Mouse (Mus musculus): Measurements from ENCODE around the gene Atp5h.
"Not testable (repeated sequence)": the region's sequence is repeated elsewhere in the genome, so short reads cannot be mapped to it uniquely, and the experiment has no call there.

The Atp5h gene

DNA sequence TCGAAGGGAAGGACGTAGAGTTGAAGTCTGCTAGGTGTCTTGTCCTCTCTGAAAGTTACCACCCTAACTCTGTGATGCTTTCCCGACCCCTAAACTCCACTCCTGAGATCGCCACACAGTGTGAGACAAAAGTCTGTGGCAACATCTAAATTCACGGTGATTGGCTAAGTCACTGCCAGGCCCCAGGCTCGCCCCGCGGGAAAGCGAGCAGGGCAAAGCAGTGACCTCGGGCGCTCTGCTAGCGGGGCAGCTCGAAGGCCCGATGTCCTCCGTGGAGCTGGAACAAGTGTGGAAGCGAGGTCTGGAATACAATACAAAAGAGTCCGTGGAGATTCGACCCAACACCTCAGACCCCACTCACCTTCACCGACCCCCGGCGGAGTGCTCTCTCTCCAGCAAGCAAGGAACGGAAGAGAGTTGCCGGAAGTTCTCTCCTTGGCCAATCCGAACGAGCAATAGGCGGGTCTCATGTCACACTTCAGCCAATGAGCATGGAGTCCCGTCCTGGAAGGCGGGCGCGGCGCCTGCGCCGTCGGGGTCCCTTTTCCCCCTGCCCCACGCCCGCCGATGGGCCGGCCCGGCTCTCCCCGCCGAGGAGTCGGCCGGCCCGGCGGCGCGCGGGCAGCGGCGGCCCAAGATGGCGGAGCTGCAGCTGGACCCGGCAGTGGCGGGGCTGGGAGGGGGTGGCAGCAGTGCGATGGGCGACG is at the start of gene Atp5h, which contains the start of gene Kctd2:
Gene Atp5h (minus strand): TSS at position 432 of the 707 bp plus-strand sequence.
Gene Kctd2 (plus strand): TSS at position 598 of the 707 bp plus-strand sequence.
- DNase-seq (ENCODE audit: low spot score): peak; percentile 97

DNA sequence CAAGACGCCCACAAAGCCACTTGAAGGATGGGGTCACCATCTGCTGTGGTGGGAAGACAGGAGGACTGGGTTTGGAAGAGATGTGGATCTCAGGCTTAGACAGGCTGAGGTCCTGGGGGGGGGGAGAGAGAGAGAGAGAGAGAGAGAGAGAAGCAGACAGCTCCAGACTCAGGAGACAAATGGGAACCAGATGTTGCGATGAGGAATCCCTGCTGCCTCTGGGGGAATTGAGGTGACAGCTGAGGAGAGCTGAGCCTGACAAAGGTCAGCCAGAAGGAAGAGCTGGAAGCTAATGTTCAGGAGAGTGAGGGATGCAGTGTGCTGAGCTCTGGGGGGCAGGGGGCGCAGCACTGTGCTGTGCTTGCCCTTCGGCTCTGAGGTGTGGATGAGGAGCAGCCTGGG is 47.5 kb upstream of the Atp5h start:
- no peak for DNase-seq (ENCODE audit: low spot score)

DNA sequence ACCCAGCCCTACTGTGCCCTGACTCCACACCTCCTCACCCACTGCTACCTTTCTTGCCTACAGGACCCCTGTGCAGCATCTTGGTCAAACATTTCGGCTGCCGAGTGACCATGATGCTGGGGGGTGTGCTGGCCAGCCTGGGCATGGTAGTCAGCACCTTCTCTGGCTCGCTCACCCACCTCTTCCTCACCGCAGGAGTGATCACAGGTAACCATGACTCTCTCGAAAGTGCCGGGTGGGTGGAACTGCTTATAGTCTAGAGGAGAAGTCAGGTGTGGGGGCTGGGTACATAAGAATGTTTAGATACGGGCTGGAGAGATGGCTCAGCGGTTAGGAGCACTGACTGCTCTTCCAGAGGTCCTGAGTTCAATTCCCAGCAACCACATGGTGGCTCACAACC is 45.1 kb upstream of the Atp5h start:
- no peak for DNase-seq (ENCODE audit: low spot score)

DNA sequence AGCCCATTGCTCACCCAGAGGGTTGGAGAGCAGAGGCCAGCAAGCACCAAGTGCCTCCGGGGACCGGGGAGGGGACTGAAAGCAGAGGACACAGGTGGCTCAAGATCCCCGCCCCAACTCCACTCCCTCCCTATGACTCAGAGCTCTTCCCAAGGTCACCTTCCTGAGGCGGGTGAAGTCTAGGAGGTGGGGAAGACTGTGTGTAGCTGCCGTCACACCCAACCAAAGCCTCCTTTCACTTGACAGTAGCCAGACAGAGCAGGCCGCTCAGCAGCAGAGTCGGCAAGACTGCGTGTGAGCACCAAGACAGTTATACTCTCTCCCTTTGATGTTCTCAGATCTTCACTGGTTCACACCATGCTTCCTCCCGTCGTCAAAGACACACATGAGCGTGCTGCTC is 43.6 kb upstream of the Atp5h start:
- DNase-seq (ENCODE audit: low spot score): no peak

DNA sequence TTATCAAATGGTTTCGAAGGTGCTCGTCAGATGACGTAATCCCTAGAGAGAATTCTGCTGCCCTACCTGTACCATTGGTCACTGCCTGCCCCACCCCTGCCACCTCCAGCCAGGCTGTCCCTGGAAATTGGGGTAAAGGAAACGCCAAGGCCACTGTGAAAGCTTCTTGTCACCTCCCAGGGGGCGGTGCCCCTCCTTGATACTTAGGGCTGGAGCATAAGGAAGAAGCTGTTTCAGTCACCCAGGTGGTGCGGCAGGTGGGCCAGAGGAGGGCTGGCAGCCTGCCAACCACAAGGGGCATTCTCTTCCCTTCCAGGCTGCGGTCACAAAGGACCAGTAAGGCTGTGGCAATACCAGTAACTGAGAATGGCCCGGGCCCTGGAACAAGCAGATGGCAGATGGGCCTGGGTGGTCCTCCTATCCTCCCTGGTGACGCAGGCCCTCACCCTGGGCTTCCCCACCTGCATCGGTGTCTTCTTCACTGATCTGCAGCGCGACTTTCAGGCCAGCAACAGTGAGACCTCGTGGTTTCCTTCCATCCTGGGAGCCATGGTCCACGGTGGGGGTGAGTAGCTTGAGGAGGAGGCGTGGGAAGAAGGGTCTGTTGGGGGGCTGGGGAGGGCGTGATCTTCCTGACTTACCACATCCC is 42.6 kb upstream of the Atp5h start, which contains the start of gene Slc16a5:
Gene Slc16a5 (plus strand): TSS at position 232 of the 649 bp plus-strand sequence.
- no peak for DNase-seq (ENCODE audit: low spot score)

DNA sequence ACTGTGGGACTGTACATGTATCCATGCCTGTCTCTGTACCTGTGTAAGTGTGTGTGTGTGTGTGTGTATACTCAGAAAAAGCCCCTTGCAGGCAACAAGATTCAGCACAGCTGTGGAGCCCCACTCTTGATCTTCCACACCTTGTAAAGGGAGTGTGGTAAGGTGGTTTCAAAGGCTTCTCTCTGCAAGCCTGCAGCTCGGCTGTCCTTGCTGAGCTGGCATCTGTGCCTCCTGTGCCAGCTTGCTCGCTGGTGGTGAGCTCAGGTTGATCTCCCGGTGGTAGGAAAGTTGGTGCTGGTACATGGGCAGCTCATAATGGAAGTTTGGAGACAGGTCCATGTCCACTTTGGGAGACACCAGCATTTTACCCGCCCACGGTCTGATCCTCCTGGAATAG is 42.1 kb upstream of the Atp5h start:
- no peak for DNase-seq (ENCODE audit: low spot score)

DNA sequence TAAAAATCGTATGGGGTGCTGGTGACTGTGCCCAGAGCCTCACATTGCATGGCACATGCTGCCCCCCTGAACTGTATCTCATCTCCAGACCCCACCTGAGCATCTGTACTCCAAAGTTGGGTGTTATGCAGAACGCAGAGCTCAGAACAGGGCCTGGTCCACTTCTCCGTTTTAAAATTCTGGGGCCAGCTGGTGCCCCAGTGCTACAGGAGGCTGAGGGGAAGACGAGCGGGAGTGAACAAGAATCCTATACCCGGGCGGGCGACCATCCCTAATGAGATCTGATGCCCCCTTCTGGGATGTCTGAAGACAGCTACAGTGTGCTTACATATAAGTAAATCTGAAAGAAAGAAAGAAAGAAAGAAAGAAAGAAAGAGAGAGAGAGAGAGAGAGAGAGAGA is 41.2 kb upstream of the Atp5h start:
- DNase-seq (ENCODE audit: low spot score): no peak

DNA sequence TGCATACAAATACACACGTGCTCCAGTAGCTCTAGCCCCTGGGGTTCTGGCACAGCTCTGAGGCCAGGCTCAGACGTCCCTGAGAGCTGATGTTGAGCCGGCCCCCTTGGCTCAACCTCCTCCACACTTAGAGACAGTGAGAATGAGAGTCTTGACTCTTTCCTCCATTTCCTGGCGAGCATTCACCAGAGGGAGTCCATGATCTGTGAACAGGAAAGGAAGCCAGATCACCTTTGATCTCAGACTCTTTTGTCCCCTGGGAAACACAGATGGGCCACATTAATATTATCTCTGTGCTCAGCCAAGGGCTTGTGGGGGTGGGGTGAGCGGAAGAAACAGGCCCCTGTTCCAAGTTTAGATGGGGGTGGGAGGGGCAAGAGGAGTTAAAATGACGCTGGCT is 37.6 kb upstream of the Atp5h start:
- DNase-seq (ENCODE audit: low spot score): no peak

DNA sequence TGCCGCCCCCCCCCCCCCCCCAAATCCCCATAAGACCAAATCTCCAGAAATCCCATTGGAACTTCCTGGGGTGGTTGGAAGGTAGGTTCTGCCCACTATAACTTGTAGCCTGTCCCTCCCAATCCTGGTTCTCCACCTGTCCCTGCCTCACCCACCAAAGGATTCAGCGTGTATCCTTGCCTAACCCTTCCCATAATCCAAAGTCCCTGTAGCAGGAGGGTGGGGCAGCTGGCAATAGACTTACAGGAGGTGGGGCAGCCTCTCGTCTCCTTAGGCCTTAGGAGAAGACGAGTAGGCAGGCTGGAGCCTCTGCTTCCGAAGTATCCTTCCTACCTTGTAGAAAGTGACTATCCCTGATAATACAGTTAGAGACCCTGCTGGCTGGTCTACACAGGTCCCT is 36.4 kb upstream of the Atp5h start:
- no peak for DNase-seq (ENCODE audit: low spot score)

DNA sequence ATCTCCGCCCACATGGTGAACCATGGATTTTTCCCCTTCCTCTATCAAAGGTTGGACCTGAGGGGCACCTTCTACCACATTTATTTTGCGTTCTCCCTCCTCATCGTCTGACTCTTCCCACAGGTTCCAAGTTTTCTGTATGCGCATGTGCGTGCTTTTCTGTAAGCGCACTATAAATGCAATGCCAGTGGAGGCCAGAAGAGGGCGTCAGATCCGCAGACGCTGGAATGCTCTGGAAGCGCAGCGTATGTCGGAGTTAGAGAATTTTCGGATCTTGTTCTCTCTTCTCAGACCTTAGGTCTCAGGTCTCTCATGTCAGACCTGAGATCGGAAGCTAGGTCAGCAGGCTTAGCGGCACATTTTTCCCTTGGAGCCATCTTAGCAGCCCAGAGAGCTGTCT is 35.9 kb upstream of the Atp5h start:
- no peak for DNase-seq (ENCODE audit: low spot score)

DNA sequence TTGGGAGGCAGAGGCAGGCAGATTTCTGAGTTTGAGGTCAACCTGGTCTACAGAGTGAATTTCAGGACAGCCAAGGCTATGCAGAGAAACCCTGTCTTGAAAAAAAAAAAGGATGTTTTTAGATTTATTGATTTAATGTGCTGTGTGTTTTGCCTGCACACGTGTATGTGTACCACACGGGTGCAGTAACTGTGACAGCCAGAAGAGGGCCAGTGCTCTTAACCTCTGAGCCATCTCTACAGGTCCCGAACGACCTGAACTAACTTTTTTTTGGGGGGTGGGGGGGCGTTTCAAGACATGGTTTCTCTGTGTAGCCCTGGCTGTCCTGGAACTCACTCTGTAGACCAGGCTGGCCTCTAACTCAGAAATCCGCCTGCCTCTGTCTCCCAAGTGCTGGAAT is 35.1 kb upstream of the Atp5h start:
- not testable (repeated sequence) for DNase-seq (ENCODE audit: low spot score)

DNA sequence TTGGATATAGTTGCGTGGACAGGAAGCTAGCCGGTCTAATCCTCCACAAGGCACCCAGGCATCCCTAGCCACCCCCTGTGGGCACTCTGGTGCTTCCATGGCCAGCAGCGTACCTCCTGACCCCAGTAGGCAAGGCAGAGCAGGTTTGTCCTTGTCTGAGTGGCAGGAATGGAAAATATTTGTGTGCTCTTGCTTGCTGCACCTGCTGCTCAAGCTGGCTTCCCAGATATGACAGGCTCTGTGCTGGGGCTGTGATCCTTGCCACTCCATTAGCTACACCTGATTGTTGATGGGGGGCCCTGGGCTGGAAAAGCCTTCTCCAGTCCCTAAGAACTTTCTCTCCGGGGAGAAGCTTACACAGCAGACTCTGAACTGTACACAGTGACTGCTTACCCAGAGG is 33.5 kb upstream of the Atp5h start:
- DNase-seq (ENCODE audit: low spot score): no peak

DNA sequence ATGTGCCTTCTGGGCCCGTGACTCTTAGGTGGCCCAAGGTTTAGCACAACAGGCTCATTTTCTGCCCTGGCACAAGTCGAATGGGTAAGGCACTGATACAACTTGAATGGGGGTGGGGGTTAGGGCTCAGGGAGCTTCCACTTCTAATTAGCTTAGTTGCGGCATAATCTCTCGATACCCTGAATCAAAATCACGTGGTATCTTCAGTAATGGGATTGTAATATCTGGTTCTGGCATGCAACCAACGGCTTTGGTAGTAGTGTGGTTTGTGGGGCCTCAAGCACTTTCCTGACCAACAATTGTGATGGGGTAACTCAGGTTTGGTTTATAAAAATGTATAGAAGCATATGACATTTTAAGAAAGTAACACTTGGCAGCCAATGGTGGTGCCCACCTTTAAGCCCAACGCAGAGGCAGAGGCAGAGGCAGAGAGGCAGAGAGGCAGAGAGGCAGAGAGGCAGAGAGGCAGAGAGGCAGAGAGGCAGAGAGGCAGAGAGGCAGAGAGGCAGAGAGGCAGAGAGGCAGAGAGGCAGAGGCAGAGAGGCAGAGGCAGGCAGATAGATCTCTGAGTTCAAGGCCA is 32.6 kb upstream of the Atp5h start:
- no peak for DNase-seq (ENCODE audit: low spot score)

DNA sequence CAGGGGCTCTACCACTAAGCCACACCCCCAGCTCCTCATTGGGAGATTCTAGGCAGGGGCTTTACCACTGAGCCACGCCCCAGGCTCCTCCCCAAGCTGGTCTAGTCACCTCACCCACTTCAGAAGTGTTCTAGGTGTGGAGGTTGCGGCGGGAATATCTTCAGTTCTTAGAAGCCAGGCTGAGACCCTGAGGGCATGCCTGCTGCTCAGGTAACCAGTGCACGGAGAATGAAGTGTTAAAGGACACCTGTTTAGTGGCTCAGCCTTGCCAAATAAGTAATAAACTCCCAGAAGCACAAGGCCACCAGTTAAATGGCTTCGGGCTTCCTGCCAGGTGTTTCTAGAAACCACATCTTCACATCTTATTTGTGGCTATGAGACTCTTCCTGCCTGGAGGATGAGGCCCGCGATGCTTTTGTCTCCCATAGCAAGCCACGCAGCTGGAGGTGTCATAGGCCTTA is 32.0 kb upstream of the Atp5h start:
- no peak for DNase-seq (ENCODE audit: low spot score)

DNA sequence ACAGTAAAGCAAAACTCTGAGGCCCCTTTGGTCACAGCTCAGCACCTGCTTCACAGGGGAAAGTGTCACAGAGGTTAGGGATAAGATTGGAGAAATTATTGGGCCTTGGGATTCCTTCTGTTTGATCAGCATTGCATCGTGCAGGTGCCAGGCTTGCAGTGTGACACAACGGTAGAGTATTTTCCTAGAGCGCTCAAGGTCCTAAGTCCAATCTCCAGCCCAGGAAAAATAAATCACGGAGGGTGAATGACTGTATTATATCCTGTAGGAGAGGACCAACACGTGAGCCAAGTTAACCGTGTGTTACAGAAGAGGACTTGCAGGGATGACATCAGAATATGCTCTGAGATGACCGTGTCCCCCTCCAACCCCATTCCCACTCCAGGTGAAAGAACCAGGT is 30.4 kb upstream of the Atp5h start:
- DNase-seq (ENCODE audit: low spot score): no peak

DNA sequence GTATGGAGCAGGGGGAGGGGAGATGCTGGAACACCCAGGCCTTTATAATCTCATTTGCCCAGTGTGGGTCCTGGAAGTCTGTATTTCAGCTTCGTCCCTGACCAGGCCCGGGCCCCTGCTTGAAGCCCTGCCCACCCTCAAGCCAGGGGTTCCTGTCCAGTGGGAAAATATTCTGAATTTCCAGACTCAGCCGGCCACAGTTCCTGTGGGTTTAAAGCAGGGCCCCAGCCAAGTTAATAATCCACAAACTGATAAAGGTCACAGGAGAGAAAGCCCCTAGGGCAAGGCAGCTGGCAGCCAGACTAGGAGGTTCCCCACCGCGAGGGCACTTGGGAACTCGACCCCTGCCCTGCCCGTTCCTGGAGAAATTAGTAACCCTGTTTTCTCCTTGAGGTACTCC is 29.2 kb upstream of the Atp5h start:
- no peak for DNase-seq (ENCODE audit: low spot score)

DNA sequence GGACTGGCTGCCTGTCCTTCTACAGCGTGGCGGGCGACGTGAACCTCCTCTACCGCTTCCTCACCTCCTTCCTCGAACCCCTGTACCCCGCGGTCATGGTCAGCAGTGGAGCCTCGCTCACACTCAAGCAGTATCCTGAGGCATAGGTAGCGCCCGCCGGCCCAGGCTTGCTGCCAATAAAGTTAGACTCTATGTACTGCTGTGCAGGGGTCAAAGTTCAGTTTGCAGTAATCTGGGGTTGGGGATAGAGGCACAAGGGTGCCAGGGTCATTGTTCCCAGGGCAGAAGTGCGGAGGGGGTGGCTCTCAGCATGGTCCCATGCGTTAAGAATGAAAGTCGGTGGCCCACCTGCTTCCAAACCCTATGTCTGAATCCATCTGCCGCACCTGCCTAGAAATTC is 28.3 kb upstream of the Atp5h start:
- no peak for DNase-seq (ENCODE audit: low spot score)

DNA sequence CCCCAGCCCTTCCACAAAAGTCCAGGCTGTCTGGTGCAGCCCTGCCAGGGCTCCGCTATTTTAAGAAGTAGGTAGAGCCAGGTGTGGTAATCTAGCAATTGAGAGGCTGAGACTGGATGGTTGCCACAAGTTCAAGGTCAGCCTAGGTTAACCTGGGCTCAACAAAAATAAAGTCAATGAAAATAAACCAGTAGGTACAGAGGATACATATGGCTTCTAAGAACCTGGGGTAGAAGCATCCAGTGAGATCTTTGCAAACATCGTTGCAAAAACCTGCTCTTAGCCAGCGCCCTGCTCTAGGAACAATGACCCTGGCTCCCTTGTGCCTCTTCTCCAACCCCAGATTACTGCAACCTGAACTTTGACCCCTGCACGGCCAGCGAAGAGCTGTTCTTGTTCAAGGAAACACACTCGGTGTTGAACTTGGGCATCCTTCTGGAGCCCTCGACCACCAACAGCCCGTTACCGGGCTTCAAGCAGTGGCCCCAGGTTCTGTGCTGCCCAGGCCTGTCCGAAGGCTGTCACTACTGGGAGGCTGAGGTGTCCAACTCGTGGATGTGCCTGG is 27.6 kb upstream of the Atp5h start:
- DNase-seq (ENCODE audit: low spot score): no peak

DNA sequence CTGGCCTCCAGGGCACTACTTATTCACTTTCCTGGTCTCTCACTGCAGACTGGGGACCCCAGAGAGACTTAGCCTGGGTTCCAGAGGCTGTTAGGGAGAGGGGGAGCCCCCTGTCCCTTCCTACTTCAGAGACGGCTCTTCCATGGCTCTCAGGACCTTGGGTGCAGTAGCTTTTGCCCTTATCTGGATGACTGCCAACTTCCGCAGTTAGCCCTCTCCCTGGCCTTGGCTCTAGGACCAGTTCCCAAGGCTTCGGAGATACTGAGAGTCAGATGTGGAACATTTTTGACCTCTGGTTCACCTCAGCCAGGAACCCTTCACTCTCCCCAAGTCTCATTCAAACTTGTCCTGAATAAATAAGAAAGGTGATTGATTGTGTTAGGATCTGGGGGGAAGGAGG is 27.1 kb upstream of the Atp5h start:
- peak; percentile 73 for DNase-seq (ENCODE audit: low spot score)

DNA sequence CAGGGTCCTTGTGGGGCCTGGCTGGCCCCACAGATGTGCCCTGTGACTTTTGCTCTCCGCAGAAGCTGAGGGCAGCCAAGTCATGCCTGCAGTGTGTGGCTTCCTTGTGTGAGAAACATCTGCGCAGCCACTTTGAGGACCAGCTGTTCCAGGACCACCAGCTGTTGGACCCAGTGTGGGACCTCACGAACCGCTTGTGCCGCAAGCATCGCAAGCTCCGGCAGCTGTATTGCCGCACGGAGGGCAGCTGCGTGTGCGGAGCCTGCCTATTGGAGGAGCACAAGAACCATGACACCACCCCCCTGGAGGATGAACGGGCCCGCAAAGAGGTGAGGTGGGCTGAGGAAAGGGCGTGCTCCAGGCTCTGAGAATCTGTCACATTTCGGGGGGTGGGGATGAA is 21.7 kb upstream of the Atp5h start:
- no peak for DNase-seq (ENCODE audit: low spot score)

DNA sequence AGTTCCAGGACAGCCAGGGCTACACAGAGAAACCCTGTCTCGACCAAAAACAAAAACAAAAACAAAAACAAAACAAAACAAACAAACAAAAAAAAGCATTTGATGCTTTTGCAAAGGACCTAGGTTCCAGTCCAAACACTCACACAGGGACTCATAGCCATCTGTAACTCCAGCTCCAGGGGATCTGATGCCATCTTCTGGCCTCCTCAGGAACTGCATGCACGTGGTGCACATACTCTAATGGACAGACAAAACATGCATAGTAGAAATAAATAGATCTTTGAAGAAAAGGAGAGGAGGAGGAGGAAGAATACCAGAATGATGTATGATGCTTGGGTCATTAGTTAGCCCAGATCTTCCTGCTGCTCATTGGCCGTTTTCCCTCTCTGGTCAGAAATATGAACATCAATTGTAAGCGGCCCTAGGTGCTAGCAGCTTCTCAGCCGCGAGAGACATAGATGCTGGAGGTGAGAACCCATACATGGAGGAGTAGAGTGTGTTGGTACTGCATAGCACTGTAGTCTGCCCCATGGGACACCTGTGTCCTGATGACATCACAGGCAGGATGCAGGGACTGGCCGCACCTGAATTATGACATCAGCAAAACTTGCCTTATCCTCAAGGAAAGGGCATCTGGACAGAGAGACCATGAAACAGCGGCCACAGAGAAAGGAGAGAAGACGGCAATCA is 20.3 kb upstream of the Atp5h start, which contains the start of gene Trim80:
Gene Trim80 (plus strand): TSS at position 640 of the 690 bp plus-strand sequence.
- DNase-seq (ENCODE audit: low spot score): no peak

DNA sequence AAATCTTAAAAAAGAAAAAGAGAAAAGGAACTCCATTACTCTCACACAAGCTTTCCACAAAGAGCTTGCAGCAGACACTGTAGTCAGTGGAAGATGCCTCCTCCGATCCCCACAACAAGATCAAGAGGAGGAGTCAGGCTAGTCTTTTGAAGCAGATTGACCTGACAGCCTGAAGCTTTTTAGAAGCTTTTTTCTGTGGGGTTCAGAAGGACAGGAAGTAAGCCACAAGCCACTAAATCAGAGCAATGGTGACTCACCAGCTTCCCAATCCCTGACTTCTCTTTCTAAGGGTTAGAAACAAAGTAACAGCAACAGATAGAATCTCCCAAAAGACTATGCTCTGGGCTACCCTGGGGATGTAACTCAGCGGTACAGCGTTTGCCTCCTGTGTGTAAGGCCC is 19.6 kb upstream of the Atp5h start:
- DNase-seq (ENCODE audit: low spot score): no peak

Data from adipocyte (in vitro differentiated cells).